Mouse (Mus musculus) hindbrain, embryonic 10.5 days (tissue): ENCODE data around the gene Ltb. TPM values are rescaled to one million over a fixed set of nuclear protein-coding genes. Genes with fewer than 3 reads are reported as not detected.

Experiments
- DNase-seq: peaks from one replicate; pipeline ENCODE4 v3.0.0-alpha.2; 2017; ENCODE audit warnings: low spot score
- H3K27ac ChIP-seq: fragments of 300-500 bp; sonication (generic); 2 replicates; pipeline ENCODE4 v1.5.1; 2016; ENCODE audit warnings: mild to moderate bottlenecking, moderate library complexity
- H3K27me3 ChIP-seq: fragments of 300-500 bp; sonication (generic); 2 replicates; pipeline ENCODE4 v1.6.1; 2016; ENCODE audit warnings: mild to moderate bottlenecking; ENCODE audit not compliant: poor library complexity, insufficient read depth, severe bottlenecking
- H3K36me3 ChIP-seq: fragments of 300-500 bp; sonication (generic); 2 replicates; pipeline ENCODE4 v1.6.1; 2016; ENCODE audit warnings: mild to moderate bottlenecking, moderate library complexity
- H3K4me1 ChIP-seq: fragments of 300-500 bp; sonication (generic); replicated peaks from 2 replicates; pipeline ENCODE4 v1.6.1; 2016; ENCODE audit warnings: mild to moderate bottlenecking
- H3K4me3 ChIP-seq: fragments of 300-500 bp; sonication (generic); 2 replicates; pipeline ENCODE4 v1.5.1; 2016; ENCODE audit warnings: mild to moderate bottlenecking, moderate library complexity
- H3K9me3 ChIP-seq: fragments of 300-500 bp; sonication (generic); 2 replicates; pipeline ENCODE4 v1.6.1; 2016; ENCODE audit warnings: mild to moderate bottlenecking, moderate library complexity
- WGBS: fragments of 180-500 bp; shearing (Covaris S2); methylation state at CpG from one replicate; pipeline ENCODE4 v1.1.7; 2016; 5-methylcytosine and 5-hydroxymethylcytosine counted together
- polyA plus RNA-seq: library from polyadenylated mRNA; unstranded; fragments of >200 nt; fragmentation: Nextera tagmentation; extraction: Ambion mirVana; gene quantifications from 2 replicates; pipeline ENCODE4 v1.2.1, GENCODE M21; 2016

Gene Ltb
- polyA plus RNA-seq, 1 experiment from 2014 or later = 0.17 TPM

DNA sequence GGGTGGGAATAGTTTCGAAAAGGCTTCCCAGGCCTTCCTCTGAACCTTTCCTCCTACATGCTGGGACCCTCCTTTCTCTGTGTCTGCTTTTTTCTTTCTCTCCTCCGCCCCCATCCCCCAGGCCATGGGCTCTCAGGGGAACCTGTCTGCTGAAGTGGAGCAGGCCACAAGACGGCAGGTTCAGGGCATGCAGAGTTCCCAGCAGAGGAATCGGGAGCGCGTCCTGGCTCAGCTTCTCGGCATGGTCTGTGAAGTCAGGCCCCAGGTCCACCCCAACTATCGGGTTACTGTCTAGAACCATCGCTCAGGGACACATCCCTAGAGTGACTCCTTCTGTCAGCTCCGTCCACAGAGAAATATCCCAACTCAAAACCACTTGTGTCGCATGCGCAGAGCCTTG, 43.3 kb downstream of the Ltb start:
- no peak overlapping the region for H3K27ac ChIP-seq
- peaks cover 15% of the 10 kb centered on the region for H3K36me3 ChIP-seq
- DNase-seq = no peak
- no peaks in the 10 kb centered on the region for H3K27me3 ChIP-seq
- no peak overlapping the region for H3K4me3 ChIP-seq
- H3K4me1 ChIP-seq = peaks cover 44% of the 10 kb centered on the region
- 86% methylated on average over 12 of the region's 12 CpGs for WGBS
- H3K9me3 ChIP-seq = no peaks in the 10 kb centered on the region

DNA sequence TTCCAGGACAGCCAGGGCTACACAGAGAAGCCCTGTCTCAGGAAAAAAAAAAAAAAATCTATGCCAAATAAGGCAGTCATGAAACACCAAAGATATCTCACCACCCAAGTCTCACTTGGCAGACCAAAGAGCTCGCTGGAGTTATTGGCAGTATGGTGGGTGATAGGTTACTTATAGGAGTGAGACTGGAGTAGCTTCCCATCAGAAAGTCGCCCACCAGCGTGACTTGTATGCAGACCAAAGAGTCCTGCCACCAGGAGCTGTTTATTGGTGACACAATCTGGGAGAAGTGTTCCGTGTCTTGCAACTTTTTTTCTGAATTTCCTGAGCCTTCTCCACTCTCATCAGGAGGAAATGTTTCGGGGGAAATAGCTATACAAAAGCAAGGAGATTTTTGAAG, 45.5 kb downstream of the Ltb start:
- Histone ChIP-seq H3K36me3 (peaks cover 18% of the 10 kb centered on the region), H3K27me3 (no peaks in the 10 kb centered on the region), H3K9me3 (no peaks in the 10 kb centered on the region), H3K27ac (peak overlapping the region; percentile 98; the same call in 1 of the 2 replicates), H3K4me3 (no peak overlapping the region), H3K4me1 (peaks cover 45% of the 10 kb centered on the region)
- no peak for DNase-seq
- 83% methylated on average over 5 of the region's 5 CpGs for WGBS

DNA sequence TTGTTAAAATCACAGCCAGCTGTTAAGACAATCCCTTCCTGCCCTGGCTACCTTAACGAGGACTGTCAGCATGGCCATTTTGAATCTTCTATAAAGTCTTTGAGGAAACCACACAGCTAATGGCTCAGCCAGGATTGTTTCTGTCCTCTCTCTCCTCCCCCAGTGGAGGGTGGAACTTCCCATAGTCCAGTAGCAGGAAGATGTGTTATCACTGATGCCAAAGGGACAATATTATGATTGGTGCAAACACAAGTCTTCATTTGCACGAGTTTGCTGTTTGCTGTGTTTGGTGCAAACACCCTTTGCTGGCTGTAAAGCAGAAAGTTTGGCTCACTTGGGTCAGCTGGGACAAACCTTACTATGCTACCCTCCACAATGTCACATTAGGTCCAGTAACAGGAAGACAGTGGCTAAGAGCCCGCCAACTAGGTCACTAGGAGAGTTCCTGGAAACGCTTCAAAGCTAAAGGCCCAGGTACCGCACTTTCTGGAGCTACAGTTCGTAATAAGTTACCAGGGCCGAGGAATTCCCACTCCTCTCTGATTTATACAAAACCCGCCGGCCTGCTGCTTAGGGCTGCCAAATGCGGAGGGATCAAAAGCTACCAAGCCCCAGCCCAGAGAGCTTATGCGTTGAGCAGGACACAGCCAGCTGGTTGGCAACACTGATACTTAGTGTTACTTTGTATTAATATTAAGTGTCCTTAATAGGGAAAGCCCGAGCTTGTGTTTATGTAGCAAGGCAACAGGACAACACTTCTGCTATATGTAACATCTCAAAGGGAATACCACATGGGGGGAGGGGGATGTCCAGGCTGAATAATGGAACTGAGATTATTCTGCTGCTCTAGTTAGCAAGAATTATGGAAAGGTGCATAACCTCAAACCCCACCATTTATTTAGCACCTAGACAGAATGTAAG, 46.4 kb downstream of the Ltb start:
- H3K9me3 ChIP-seq = no peaks in the 10 kb centered on the region
- H3K4me3 ChIP-seq = peak overlapping the region; percentile 95
- no peak for DNase-seq
- H3K27ac ChIP-seq = peak overlapping the region; percentile 98
- H3K4me1 ChIP-seq = peaks cover 51% of the 10 kb centered on the region
- 36% methylated on average over 12 of the region's 12 CpGs for WGBS
- peaks cover 28% of the 10 kb centered on the region for H3K36me3 ChIP-seq
- no peaks in the 10 kb centered on the region for H3K27me3 ChIP-seq

DNA sequence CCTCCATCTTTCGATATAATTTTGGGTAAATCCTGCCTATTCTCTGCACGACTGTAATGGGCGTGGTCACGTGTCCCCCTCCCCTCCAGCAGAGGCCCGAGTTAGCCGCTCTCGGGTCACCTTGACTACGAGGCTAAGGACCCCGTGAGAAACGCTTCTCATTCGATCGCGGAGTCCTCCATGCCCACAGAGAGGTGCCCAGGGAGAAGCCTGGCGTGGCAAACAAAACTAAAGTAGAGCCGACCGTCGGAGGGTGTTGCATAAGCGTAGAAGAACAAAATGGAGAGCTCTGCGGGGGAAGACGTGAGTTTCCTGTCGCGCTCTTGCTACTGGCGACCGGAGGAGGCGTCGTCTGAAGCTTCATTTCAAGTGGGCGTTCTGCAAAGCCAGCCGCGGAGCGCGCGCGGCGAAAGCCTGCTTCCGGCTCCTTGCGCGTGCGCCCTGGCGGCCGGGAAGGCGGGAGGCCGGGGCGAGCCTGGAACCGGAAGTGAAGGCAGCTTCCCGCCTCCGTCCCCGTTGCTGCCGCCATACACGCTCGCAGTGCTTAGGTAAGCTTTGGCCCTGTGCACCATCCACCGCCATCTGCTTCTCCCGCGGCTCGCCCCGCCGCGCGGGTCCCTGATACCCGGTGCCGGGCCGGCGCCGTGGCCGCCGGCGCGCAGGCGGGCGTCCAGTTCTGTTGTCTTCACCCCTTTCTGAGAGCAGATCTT, 47.2 kb downstream of the Ltb start, which contains the start of gene Ddx39b:
TSS of gene Ddx39b (plus strand) at position 442 of the 710 bp plus-strand sequence.
- H3K27ac ChIP-seq = peak within 1 kb of the TSS; percentile 98
- H3K9me3 ChIP-seq = no peaks in the 10 kb centered on the region
- H3K36me3 ChIP-seq = peaks cover 36% of the 10 kb centered on the region
- under 1% methylated on average over 69 of the region's 69 CpGs for WGBS
- H3K4me1 ChIP-seq = peaks cover 55% of the 10 kb centered on the region
- peak; percentile 96 for DNase-seq
- H3K27me3 ChIP-seq = no peaks in the 10 kb centered on the region
- H3K4me3 ChIP-seq = peak within 1 kb of the TSS; percentile 95

DNA sequence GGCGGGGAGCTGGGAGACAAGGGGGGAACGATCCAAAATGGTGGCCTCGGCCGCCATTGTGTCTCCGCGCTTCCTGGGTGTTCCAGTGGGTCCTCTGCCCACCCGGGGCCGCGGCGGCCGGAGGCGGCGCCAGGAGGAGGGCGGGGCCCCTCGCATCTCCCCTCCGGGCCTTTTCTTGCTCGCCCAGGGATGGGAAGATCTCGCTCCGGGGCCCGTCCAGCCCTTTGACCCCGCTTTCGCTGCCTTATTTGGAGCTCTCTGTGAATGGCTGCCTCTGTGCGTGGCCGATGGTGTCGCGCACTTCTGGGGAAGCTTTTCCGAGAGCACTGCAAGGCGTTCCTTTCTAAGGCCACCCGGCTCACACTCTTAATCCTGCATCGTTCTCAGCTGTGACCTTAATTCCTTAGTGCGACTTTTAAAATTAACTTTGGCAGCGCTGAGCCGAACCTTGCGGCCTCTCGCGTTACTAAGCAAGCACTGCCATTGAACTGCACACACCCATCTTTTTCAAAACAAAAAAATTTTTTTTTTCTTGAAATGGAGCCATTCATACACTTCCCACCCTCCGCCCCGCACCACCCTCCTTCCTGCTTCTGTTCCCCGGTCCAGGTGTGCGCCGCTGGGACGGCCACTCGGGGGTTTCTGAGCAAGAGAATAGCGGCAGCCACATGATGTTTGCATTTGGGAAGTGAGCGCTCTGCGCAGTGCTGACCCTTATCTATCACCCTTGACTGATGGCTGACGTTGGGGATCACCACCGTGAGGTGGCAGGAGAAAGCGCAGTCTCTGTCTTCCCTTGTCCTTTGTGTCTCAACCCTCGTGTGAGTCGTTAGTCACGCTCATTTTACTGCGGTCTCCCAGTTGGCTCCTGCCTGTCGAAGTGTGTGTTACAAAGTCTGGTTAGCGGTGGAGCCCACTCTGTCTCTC, 48.0 kb downstream of the Ltb start:
- Histone ChIP-seq H3K27me3 (no peaks in the 10 kb centered on the region), H3K4me1 (peaks cover 50% of the 10 kb centered on the region), H3K4me3 (peak overlapping the region; percentile 95), H3K36me3 (peaks cover 44% of the 10 kb centered on the region), H3K9me3 (no peaks in the 10 kb centered on the region), H3K27ac (peak overlapping the region; percentile 98)
- under 1% methylated on average over 55 of the region's 55 CpGs for WGBS
- DNase-seq = peak; percentile 73

DNA sequence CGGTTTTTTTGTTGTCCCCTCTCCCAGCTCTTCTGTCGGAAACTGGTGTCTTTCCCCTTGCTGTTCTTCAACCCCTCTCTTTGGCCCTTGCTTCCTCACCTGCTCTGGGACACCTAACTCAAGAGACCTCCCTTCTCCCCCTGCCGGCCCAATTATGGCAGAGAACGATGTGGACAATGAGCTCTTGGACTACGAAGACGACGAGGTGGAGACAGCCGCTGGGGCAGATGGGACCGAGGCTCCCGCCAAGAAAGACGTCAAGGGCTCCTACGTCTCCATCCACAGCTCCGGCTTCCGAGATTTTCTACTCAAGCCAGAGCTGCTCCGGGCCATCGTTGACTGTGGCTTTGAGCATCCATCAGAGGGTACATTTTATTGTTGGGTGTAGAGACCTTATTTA, 48.8 kb downstream of the Ltb start:
- peak; percentile 57 for DNase-seq
- Histone ChIP-seq H3K4me3 (peak overlapping the region; percentile 95), H3K27ac (peak overlapping the region; percentile 98), H3K4me1 (peaks cover 50% of the 10 kb centered on the region), H3K9me3 (no peaks in the 10 kb centered on the region), H3K27me3 (no peaks in the 10 kb centered on the region), H3K36me3 (peaks cover 52% of the 10 kb centered on the region)
- 10% methylated on average over 16 of the region's 16 CpGs for WGBS

DNA sequence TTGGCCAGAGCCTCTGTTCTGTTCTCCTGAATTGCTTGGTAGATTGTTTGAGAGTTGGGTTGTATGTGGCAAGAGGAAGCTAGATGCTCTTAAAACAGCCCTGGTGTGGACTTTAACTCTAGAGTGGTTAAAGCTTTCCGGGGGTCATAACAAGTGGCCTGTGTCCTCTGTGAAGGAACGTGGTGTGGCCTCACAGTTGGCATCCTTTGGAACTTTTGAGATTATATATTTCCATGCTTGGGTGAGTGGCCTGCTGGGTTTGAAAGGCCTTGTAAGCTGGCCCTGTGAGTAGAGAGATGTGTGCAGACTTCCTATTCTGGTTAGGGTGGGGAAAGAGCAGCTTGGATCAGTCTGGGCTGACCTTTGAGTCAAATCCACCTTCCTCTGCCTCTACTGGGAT, 50.8 kb downstream of the Ltb start:
- peaks cover 71% of the 10 kb centered on the region for H3K36me3 ChIP-seq

More for the DNA sequence above, 50.8 kb downstream of the Ltb start:
- DNase-seq = no peak
- 90% methylated on average over 2 of the region's 2 CpGs for WGBS
- no peak overlapping the region for H3K27ac ChIP-seq
- no peaks in the 10 kb centered on the region for H3K9me3 ChIP-seq
- H3K27me3 ChIP-seq = no peaks in the 10 kb centered on the region
- peak overlapping the region; percentile 95 for H3K4me3 ChIP-seq
- H3K4me1 ChIP-seq = peaks cover 48% of the 10 kb centered on the region

Other genes starting within 250 kb of the Ltb start
- 0.09 and 0.20 TPM in 2 replicates for gene Hspa1b, start 235.2 kb upstream of the Ltb start, polyA plus RNA-seq
- 0.42 TPM in 1 of 2 replicates, not detected in the other for gene Gm20481, start 224.5 kb upstream of the Ltb start, polyA plus RNA-seq
- gene Hspa1a, start 222.3 kb upstream of the Ltb start, polyA plus RNA-seq = 0.90 and 1.7 TPM in 2 replicates
- 0.76 and 0.78 TPM in 2 replicates for gene Hspa1l, start 221.7 kb upstream of the Ltb start, polyA plus RNA-seq
- 278 and 314 TPM in 2 replicates for gene Lsm2, start 212.6 kb upstream of the Ltb start, polyA plus RNA-seq
- 176 and 199 TPM in 2 replicates for gene Vars, start 193.5 kb upstream of the Ltb start, polyA plus RNA-seq
- 0.10 and 0.24 TPM in 2 replicates for gene Vwa7, start 177.9 kb upstream of the Ltb start, polyA plus RNA-seq
- gene Sapcd1, start 166.4 kb upstream of the Ltb start, polyA plus RNA-seq = 5.2 and 5.6 TPM in 2 replicates
- 3.9 and 6.4 TPM in 2 replicates for gene Msh5, start 147.7 kb upstream of the Ltb start, polyA plus RNA-seq
- 232 and 239 TPM in 2 replicates for gene Clic1, start 144.5 kb upstream of the Ltb start, polyA plus RNA-seq
- 536 and 664 TPM in 2 replicates for gene Ddah2, start 135.4 kb upstream of the Ltb start, polyA plus RNA-seq
- gene Ly6g6c, start 129.1 kb upstream of the Ltb start, polyA plus RNA-seq = 0.20 and 0.27 TPM in 2 replicates
- 0.76 and 1.1 TPM in 2 replicates for gene Mpig6b, start 128.3 kb upstream of the Ltb start, polyA plus RNA-seq
- 0.76 and 0.97 TPM in 2 replicates for gene Ly6g6e, start 117.5 kb upstream of the Ltb start, polyA plus RNA-seq
- gene Ly6g6d, start 116.4 kb upstream of the Ltb start, polyA plus RNA-seq = 2.1 and 2.4 TPM in 2 replicates
- 0.67 and 0.80 TPM in 2 replicates for gene Ly6g6f, start 108.8 kb upstream of the Ltb start, polyA plus RNA-seq
- gene Abhd16a, start 105.2 kb upstream of the Ltb start, polyA plus RNA-seq = 58.2 and 67.1 TPM in 2 replicates
- gene Ly6g5c, start 86.2 kb upstream of the Ltb start, polyA plus RNA-seq = not detected in 2 replicates
- gene Ly6g5b, start 79.0 kb upstream of the Ltb start, polyA plus RNA-seq = 0.90 and 1.7 TPM in 2 replicates
- gene Gpank1, start 73.0 kb upstream of the Ltb start, polyA plus RNA-seq = 33.1 and 33.5 TPM in 2 replicates
- gene Csnk2b, start 72.4 kb upstream of the Ltb start, polyA plus RNA-seq = 303 and 328 TPM in 2 replicates
- 10.0 and 10.2 TPM in 2 replicates for gene D17H6S53E, start 68.1 kb upstream of the Ltb start, polyA plus RNA-seq
- gene Apom, start 62.4 kb upstream of the Ltb start, polyA plus RNA-seq = 0.16 and 0.49 TPM in 2 replicates
- gene Bag6, start 59.3 kb upstream of the Ltb start, polyA plus RNA-seq = 70.3 and 77.6 TPM in 2 replicates
- 193 and 221 TPM in 2 replicates for gene Prrc2a, start 29.5 kb upstream of the Ltb start, polyA plus RNA-seq
- 4.2 and 6.5 TPM in 2 replicates for gene Aif1, start 18.4 kb upstream of the Ltb start, polyA plus RNA-seq
- 4.8 and 11.9 TPM in 2 replicates for gene Lst1, start 6.0 kb upstream of the Ltb start, polyA plus RNA-seq
- not detected in 2 replicates for gene Tnf, start 7.6 kb downstream of the Ltb start, polyA plus RNA-seq
- not detected in 2 replicates for gene Lta, start 10.9 kb downstream of the Ltb start, polyA plus RNA-seq
- gene Gm16181, start 26.4 kb downstream of the Ltb start, polyA plus RNA-seq = 0.42 and 0.46 TPM in 2 replicates
- 7.6 and 12.9 TPM in 2 replicates for gene Atp6v1g2, start 39.2 kb downstream of the Ltb start, polyA plus RNA-seq
- gene Nfkbil1, start 41.4 kb downstream of the Ltb start, polyA plus RNA-seq = 10.2 and 11.6 TPM in 2 replicates
- gene Ddx39b, start 47.3 kb downstream of the Ltb start, polyA plus RNA-seq = 661 and 692 TPM in 2 replicates
- 54.3 and 60.1 TPM in 2 replicates for gene H2-D1, start 68.3 kb downstream of the Ltb start, polyA plus RNA-seq
- not detected in 2 replicates for gene H2-Q1, start 126.0 kb downstream of the Ltb start, polyA plus RNA-seq
- 0.73 and 0.76 TPM in 2 replicates for gene H2-Q2, start 147.8 kb downstream of the Ltb start, polyA plus RNA-seq
- 2.2 and 2.9 TPM in 2 replicates for gene H2-Q4, start 185.2 kb downstream of the Ltb start, polyA plus RNA-seq
- gene H2-Q6, start 230.4 kb downstream of the Ltb start, polyA plus RNA-seq = 0.90 and 1.4 TPM in 2 replicates
- gene H2-Q7, start 244.7 kb downstream of the Ltb start, polyA plus RNA-seq = 12.1 and 14.3 TPM in 2 replicates